Mouse (Mus musculus) stomach, embryonic 16.5 days (tissue): ENCODE measurements around the gene Tcf25. TPM values are rescaled to one million over a fixed set of nuclear protein-coding genes. Genes with fewer than 3 reads are reported as not detected.
A peak's percentile ranks its signal among the peaks of the same experiment; 100 is the strongest.

Experiments used
- ATAC-seq: fragments of 200-750 bp; cut with Nextera tagmentation; 2 replicates; pipeline ENCODE4 v1.8.0; 2017; ENCODE audit warnings: moderate number of reproducible peaks, moderate TSS enrichment; ENCODE audit not compliant: insufficient read depth, low FRiP score
- H3K27ac ChIP-seq: fragments of 300-500 bp; sonication (generic); 2 replicates; pipeline ENCODE4 v1.5.1; 2014; ENCODE audit warnings: low read length
- H3K27me3 ChIP-seq: fragments of 300-500 bp; sonication (generic); 2 replicates; pipeline ENCODE4 v1.6.1; 2014; ENCODE audit warnings: low read length, control low read depth, mixed read lengths; ENCODE audit not compliant: control insufficient read depth, insufficient read depth
- H3K36me3 ChIP-seq: fragments of 300-500 bp; sonication (generic); 2 replicates; pipeline ENCODE4 v1.6.1; 2014; ENCODE audit warnings: low read length; ENCODE audit not compliant: control insufficient read depth, insufficient read depth
- H3K4me1 ChIP-seq: fragments of 300-500 bp; sonication (generic); 2 replicates; pipeline ENCODE4 v1.6.1; 2014; ENCODE audit warnings: low read length, control low read depth, mixed read lengths; ENCODE audit not compliant: control insufficient read depth, insufficient read depth
- H3K4me2 ChIP-seq: fragments of 300-500 bp; sonication (generic); 2 replicates; pipeline ENCODE4 v1.6.1; 2014; ENCODE audit warnings: low read depth, low read length, mixed read lengths
- H3K4me3 ChIP-seq: fragments of 300-500 bp; sonication (generic); replicated peaks from 2 replicates; pipeline ENCODE4 v1.5.1; 2014; ENCODE audit warnings: mild to moderate bottlenecking, low read length
- H3K9ac ChIP-seq: fragments of 300-500 bp; sonication (generic); 2 replicates; pipeline ENCODE4 v1.6.1; 2014; ENCODE audit warnings: low read length
- H3K9me3 ChIP-seq: fragments of 300-500 bp; sonication (generic); replicated peaks from 2 replicates; pipeline ENCODE4 v1.6.1; 2016; ENCODE audit warnings: low read length, control low read depth; ENCODE audit not compliant: control insufficient read depth
- WGBS: fragments of 180-500 bp; shearing (Covaris S2); extraction: QIAGEN DNeasy Blood & Tissue Kit; methylation state at CpG from one replicate; pipeline ENCODE4 v1.1.7; 2014; 5-methylcytosine and 5-hydroxymethylcytosine counted together
- polyA plus RNA-seq: library from polyadenylated mRNA; unstranded; fragments of >200 nt; fragmentation: Nextera tagmentation; extraction: Ambion mirVana; gene quantifications from 2 replicates; pipeline ENCODE4 v1.2.1, GENCODE M21; 2015

Gene Tcf25
- polyA plus RNA-seq, 1 experiment from 2014 or later: 177 TPM

- H3K36me3 ChIP-seq: no peaks in the 10 kb centered on the region
- no peaks in the 10 kb centered on the region for H3K27me3 ChIP-seq
- WGBS: 6% methylated on average over 20 of the region's 21 CpGs
- peak overlapping the region; percentile 68 for H3K9ac ChIP-seq
- H3K4me1 ChIP-seq: peaks cover 8% of the 10 kb centered on the region
- peak overlapping the region; percentile 23; the same call in 1 of the 2 replicates for H3K27ac ChIP-seq
- ATAC-seq: peak; percentile 13
- H3K9me3 ChIP-seq: no peaks in the 10 kb centered on the region
- peak overlapping the region; percentile 82 for H3K4me2 ChIP-seq
- peak overlapping the region; percentile 55 for H3K4me3 ChIP-seq
Observed at GRCm38 (mm10) chr8:123333091-123333587, 40.4 kb upstream of the Tcf25 start.

GRCm38 (mm10) chr8:123333864-123334263 is 39.7 kb upstream of the Tcf25 start:
- peak overlapping the region; percentile 11; the same call in 1 of the 2 replicates for H3K4me3 ChIP-seq
- H3K36me3 ChIP-seq: no peaks in the 10 kb centered on the region
- 6% methylated on average over 7 of the region's 7 CpGs for WGBS

GRCm38 (mm10) chr8:123334467-123334866 is 39.1 kb upstream of the Tcf25 start:
- H3K9ac ChIP-seq: no peak overlapping the region
- peak overlapping the region; percentile 30; the same call in 1 of the 2 replicates for H3K27ac ChIP-seq
- no peak overlapping the region for H3K4me3 ChIP-seq
- 13% methylated on average over 1 of the region's 1 CpGs for WGBS
- no peak for ATAC-seq
- no peaks in the 10 kb centered on the region for H3K9me3 ChIP-seq
- no peaks in the 10 kb centered on the region for H3K36me3 ChIP-seq
- H3K27me3 ChIP-seq: no peaks in the 10 kb centered on the region
- H3K4me1 ChIP-seq: peaks cover 8% of the 10 kb centered on the region
- 0 out of 2 replicates have a peak overlapping the region, but pooled peaks have one; percentile 17 for H3K4me2 ChIP-seq

More at GRCm38 (mm10) chr8:123333864-123334263, 39.7 kb upstream of the Tcf25 start:
- H3K9me3 ChIP-seq: no peaks in the 10 kb centered on the region
- H3K4me2 ChIP-seq: peak overlapping the region; percentile 14; the same call in 1 of the 2 replicates
- peaks cover 8% of the 10 kb centered on the region for H3K4me1 ChIP-seq
- H3K9ac ChIP-seq: no peak overlapping the region
- no peaks in the 10 kb centered on the region for H3K27me3 ChIP-seq
- no peak overlapping the region for H3K27ac ChIP-seq
- no peak for ATAC-seq

GRCm38 (mm10) chr8:123337475-123337874 is 36.1 kb upstream of the Tcf25 start:
- whole genome bisulfite sequencing: 66% methylated on average over 3 of the region's 3 CpGs
- H3K4me2 ChIP-seq: no peak overlapping the region
- no peak overlapping the region for H3K4me3 ChIP-seq
- no peak for ATAC-seq
- H3K9ac ChIP-seq: no peak overlapping the region
- no peaks in the 10 kb centered on the region for H3K36me3 ChIP-seq
- H3K27me3 ChIP-seq: no peaks in the 10 kb centered on the region
- no peak overlapping the region for H3K27ac ChIP-seq
- H3K4me1 ChIP-seq: peaks cover 8% of the 10 kb centered on the region
- no peaks in the 10 kb centered on the region for H3K9me3 ChIP-seq

GRCm38 (mm10) chr8:123340071-123340470 is 33.5 kb upstream of the Tcf25 start:
- Histone ChIP-seq H3K9me3 (no peaks in the 10 kb centered on the region), H3K27ac (no peak overlapping the region), H3K36me3 (no peaks in the 10 kb centered on the region), H3K4me1 (0 out of 2 replicates have a peak, but pooled peaks cover 5% of the 10 kb centered on the region), H3K27me3 (no peaks in the 10 kb centered on the region), H3K4me2 (no peak overlapping the region), H3K4me3 (no peak overlapping the region), H3K9ac (no peak overlapping the region)
- WGBS: 92% methylated on average over 4 of the region's 4 CpGs
- no peak for ATAC-seq

DNA sequence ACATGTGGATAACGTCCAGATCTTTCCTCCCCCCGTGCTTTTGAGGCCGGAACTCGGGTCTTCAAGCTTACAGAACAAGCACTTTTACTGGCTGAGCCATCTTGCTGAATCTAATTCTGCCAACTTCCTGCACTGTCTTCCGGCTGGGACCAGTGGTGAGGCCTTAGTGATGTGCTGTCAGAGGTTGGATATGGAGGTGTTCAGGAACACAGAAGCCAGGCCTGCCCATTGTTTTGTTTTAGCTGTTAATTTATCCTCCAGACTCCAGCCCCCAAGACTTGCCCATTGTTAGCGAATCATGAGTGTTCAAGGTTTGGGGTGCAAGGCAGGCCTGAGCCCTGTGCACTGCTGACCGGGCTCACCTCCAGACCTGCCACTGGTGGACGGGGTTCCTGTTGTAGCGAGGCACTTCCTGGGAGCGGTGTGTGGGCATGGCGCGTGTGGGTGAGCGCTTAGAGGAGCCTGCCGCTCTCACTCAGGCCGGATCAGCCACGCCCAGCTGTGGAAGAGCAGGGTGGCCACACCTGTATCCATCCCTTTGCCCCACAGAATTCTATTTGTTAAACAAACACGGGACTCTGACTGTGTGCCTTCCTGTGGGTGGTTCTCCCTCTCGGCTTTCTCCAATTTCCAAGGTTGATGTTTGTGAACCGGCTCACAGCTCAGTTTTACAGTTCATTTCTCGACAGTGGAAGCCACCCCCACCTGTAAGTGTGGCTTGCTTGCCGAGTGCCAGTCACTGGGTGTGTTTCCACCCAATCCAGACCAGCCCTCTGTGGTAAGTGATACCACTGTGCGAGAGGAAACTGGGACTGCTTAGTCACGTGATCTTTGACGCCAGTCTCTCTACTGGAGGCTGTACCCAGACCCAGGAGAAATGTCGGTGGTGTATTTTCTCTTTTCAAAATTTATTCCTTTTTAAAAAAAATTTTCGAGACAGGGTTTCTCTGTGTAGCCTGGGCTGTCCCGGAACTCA is 32.2 kb upstream of the Tcf25 start:
- Histone ChIP-seq H3K4me1 (0 out of 2 replicates have a peak, but pooled peaks cover 5% of the 10 kb centered on the region), H3K4me2 (peak overlapping the region; percentile 3), H3K9ac (no peak overlapping the region), H3K4me3 (0 out of 2 replicates have a peak overlapping the region, but pooled peaks have one; percentile 0), H3K27me3 (no peaks in the 10 kb centered on the region), H3K9me3 (no peaks in the 10 kb centered on the region), H3K27ac (peak overlapping the region; percentile 73), H3K36me3 (no peaks in the 10 kb centered on the region)
- peak; percentile 83 for ATAC-seq
- 68% methylated on average over 27 of the region's 27 CpGs for WGBS

DNA sequence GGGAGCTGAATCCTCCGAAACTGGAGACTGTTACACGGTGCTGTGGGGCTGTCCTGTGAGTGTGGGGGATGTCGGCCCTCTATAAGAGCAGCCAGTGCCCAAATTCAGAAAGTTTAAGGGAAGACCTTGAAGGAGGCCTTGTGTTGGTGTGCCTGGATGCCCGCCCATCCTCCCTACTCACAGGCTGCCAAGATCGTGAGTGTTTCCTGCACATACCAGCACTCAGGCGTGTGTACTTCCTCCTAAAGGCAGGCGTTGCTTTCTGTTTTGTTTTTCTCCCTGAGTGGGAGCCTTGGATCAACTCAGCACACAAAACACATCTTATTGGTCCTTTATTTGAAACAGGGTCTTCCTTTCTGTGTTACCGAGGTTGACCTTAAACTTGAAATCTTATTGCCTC is 31.3 kb upstream of the Tcf25 start:
- H3K36me3 ChIP-seq: no peaks in the 10 kb centered on the region
- H3K4me3 ChIP-seq: no peak overlapping the region
- H3K27me3 ChIP-seq: no peaks in the 10 kb centered on the region
- 83% methylated on average over 8 of the region's 8 CpGs for WGBS
- H3K9ac ChIP-seq: no peak overlapping the region
- no peak overlapping the region for H3K4me2 ChIP-seq
- H3K9me3 ChIP-seq: no peaks in the 10 kb centered on the region
- 0 out of 2 replicates have a peak, but pooled peaks cover 5% of the 10 kb centered on the region for H3K4me1 ChIP-seq
- ATAC-seq: no peak
- no peak overlapping the region; the same call in 1 of the 2 replicates for H3K27ac ChIP-seq

- Histone ChIP-seq H3K4me1 (peaks cover 8% of the 10 kb centered on the region; the same call in 1 of the 2 replicates), H3K27me3 (no peaks in the 10 kb centered on the region), H3K27ac (peak overlapping the region; percentile 2; the same call in 1 of the 2 replicates), H3K4me3 (no peak overlapping the region), H3K4me2 (no peak overlapping the region), H3K36me3 (no peaks in the 10 kb centered on the region), H3K9me3 (no peaks in the 10 kb centered on the region), H3K9ac (no peak overlapping the region)
- 72% methylated on average over 7 of the region's 7 CpGs for WGBS
- ATAC-seq: no peak
Observed at GRCm38 (mm10) chr8:123342911-123343310, 30.6 kb upstream of the Tcf25 start.

GRCm38 (mm10) chr8:123343422-123343821 is 30.1 kb upstream of the Tcf25 start:
- H3K27me3 ChIP-seq: no peaks in the 10 kb centered on the region
- no peak overlapping the region for H3K27ac ChIP-seq
- H3K9me3 ChIP-seq: no peaks in the 10 kb centered on the region
- no peaks in the 10 kb centered on the region for H3K36me3 ChIP-seq
- no peak overlapping the region for H3K4me3 ChIP-seq
- 78% methylated on average over 12 of the region's 12 CpGs for WGBS
- no peak overlapping the region for H3K4me2 ChIP-seq
- H3K9ac ChIP-seq: no peak overlapping the region
- no peak for ATAC-seq
- peaks cover 14% of the 10 kb centered on the region for H3K4me1 ChIP-seq
